In the genomic region with DNA sequence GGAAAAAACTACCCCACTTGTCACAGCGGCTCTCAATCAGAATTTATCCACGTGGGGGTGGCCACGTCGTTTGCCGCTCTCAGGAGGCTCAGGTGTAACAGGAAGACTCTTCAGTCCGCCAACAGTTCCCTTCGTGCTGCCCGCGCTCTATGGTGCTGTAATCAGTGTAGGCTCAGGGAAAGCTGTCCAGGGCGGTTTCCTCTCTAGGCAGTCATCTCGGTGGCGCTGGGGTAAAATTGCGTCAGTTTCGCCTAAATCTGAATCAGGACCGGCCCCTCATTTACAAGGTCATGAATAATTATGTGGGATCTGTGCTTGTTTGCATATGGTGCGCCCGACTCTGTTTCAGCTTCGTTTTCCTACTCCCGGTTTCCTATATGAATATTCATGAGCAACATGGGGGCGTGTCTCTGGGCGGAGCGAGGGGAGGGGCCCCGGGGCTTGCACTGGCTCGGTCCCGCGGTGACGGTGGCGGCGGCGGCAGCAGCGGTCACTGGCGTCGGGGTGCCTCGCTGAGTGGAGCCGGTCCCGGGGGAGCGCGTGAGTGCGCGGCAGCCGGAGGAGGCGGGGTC, we compare ENCODE assay signal across 8 mouse cellular contexts. TPM values are rescaled to one million over a fixed set of nuclear protein-coding genes. Genes with fewer than 3 reads are reported as not detected.
DNase-seq lines count a peak whose midpoint lies in the region; ATAC-seq and TF ChIP-seq lines count a peak whose summit lies in the region.

TSS of gene Tnks1bp1 (plus strand) at position 427 of the 572 bp plus-strand sequence.

- no peak for TF ChIP-seq POLR2A in ES-Bruce4 (IDR thresholded peaks at IDR 0.05; ENCODE audit: insufficient read depth, low read length)

- peak within 1 kb of the TSS; percentile 92 for H3K9ac ChIP-seq in ES-Bruce4 (ENCODE audit: low read depth, poor library complexity, severe bottlenecking)
- peak within 1 kb of the TSS; percentile 81 for H3K9ac ChIP-seq in forebrain, embryonic 13.5 days
- H3K9ac ChIP-seq in liver, postnatal 0 days (replicated peaks) = peak within 1 kb of the TSS; percentile 70
- peak within 1 kb of the TSS; percentile 68 for H3K9ac ChIP-seq in neural tube, embryonic 14.5 days (replicated peaks; ENCODE audit: low read depth, low read length)

- no peaks in the 10 kb centered on the region for H3K9me3 ChIP-seq in ES-Bruce4 (replicated peaks; ENCODE audit: control insufficient read depth, insufficient read depth, low read length, poor library complexity, severe bottlenecking)
- H3K9me3 ChIP-seq in forebrain, embryonic 13.5 days (replicated peaks) = no peaks in the 10 kb centered on the region
- H3K9me3 ChIP-seq in liver, postnatal 0 days (ENCODE audit: low read length) = no peaks in the 10 kb centered on the region
- no peaks in the 10 kb centered on the region for H3K9me3 ChIP-seq in neural tube, embryonic 14.5 days (ENCODE audit: control insufficient read depth, low read length)

- H3K27me3 ChIP-seq in ES-Bruce4 (ENCODE audit: control insufficient read depth, insufficient read depth, low read length, poor library complexity, severe bottlenecking) = no peaks in the 10 kb centered on the region
- no peaks in the 10 kb centered on the region for H3K27me3 ChIP-seq in forebrain, embryonic 13.5 days
- H3K27me3 ChIP-seq in liver, postnatal 0 days (ENCODE audit: insufficient read depth, low read length) = no peaks in the 10 kb centered on the region
- no peaks in the 10 kb centered on the region for H3K27me3 ChIP-seq in neural tube, embryonic 14.5 days (ENCODE audit: control insufficient read depth, insufficient read depth, low read length)

- H3K27ac ChIP-seq in ES-Bruce4 (ENCODE audit: insufficient read depth, low read length) = peak within 1 kb of the TSS; percentile 68
- peak within 1 kb of the TSS; percentile 94 for H3K27ac ChIP-seq in forebrain, embryonic 13.5 days
- H3K27ac ChIP-seq in liver, postnatal 0 days (ENCODE audit: low read depth) = peak within 1 kb of the TSS; percentile 82
- H3K27ac ChIP-seq in neural tube, embryonic 14.5 days (ENCODE audit: low read depth, low read length) = peak within 1 kb of the TSS; percentile 87

- peak; percentile 87 for ATAC-seq in cerebellum, adult (ENCODE audit: insufficient number of reproducible peaks, low FRiP score, low TSS enrichment)
- peak; percentile 88 for ATAC-seq in forebrain, embryonic 13.5 days
- ATAC-seq in liver, postnatal 0 days = peak; percentile 92
- ATAC-seq in neural tube, embryonic 14.5 days (ENCODE audit: low read depth) = peak; percentile 87

- H3K36me3 ChIP-seq in ES-Bruce4 (ENCODE audit: control insufficient read depth, insufficient read depth, low read length, poor library complexity, severe bottlenecking) = peaks cover 43% of the 10 kb centered on the region
- peaks cover 55% of the 10 kb centered on the region for H3K36me3 ChIP-seq in forebrain, embryonic 13.5 days (ENCODE audit: poor library complexity, severe bottlenecking)
- H3K36me3 ChIP-seq in liver, postnatal 0 days (replicated peaks; ENCODE audit: insufficient read depth, low read length) = peaks cover 42% of the 10 kb centered on the region
- peaks cover 43% of the 10 kb centered on the region for H3K36me3 ChIP-seq in neural tube, embryonic 14.5 days (ENCODE audit: control insufficient read depth, insufficient read depth, low read length)

- H3K4me3 ChIP-seq in ES-Bruce4 (ENCODE audit: low read depth, low read length) = peak within 1 kb of the TSS; percentile 70
- peak within 1 kb of the TSS; percentile 67 for H3K4me3 ChIP-seq in forebrain, embryonic 13.5 days
- H3K4me3 ChIP-seq in liver, postnatal 0 days (ENCODE audit: low read depth, low read length) = peak within 1 kb of the TSS; percentile 77
- H3K4me3 ChIP-seq in neural tube, embryonic 14.5 days (ENCODE audit: low read depth, low read length) = peak within 1 kb of the TSS; percentile 55

- under 1% methylated on average over 42 of the region's 42 CpGs for WGBS in forebrain, embryonic 13.5 days
- WGBS in large intestine, adult 2 months = under 1% methylated on average over 42 of the region's 42 CpGs
- WGBS in liver, postnatal 0 days (ENCODE audit: insufficient replicate concordance) = 4% methylated on average over 42 of the region's 42 CpGs
- WGBS in neural tube, embryonic 14.5 days = 1% methylated on average over 42 of the region's 42 CpGs

- intact Hi-C loops in heart, postnatal 10 days (cut with DNase I) = no loop called here

- H3K4me1 ChIP-seq in ES-Bruce4 (ENCODE audit: control insufficient read depth, insufficient read depth, low read length) = peaks cover 6% of the 10 kb centered on the region
- peaks cover 40% of the 10 kb centered on the region for H3K4me1 ChIP-seq in forebrain, embryonic 13.5 days
- peaks cover 25% of the 10 kb centered on the region for H3K4me1 ChIP-seq in liver, postnatal 0 days (ENCODE audit: insufficient read depth)
- H3K4me1 ChIP-seq in neural tube, embryonic 14.5 days (ENCODE audit: control insufficient read depth, insufficient read depth, low read length) = peaks cover 31% of the 10 kb centered on the region

- TF ChIP-seq EP300 in ES-Bruce4 (IDR thresholded peaks at IDR 0.05; ENCODE audit: insufficient read depth, low read depth, low read length) = no peak
- peak; percentile 54; the same call in 1 of the 2 replicates for TF ChIP-seq EP300 in liver, postnatal 0 days (IDR thresholded peaks at IDR 0.05; ENCODE audit: low read depth)

- peak; percentile 98 for DNase-seq in heart, postnatal 10 days
- DNase-seq in large intestine, adult 2 months (ENCODE audit: low read depth, low spot score) = no peak
- DNase-seq in liver, postnatal 0 days = peak; percentile 97
- peak; percentile 99 for DNase-seq in testis, postnatal 10 days (ENCODE audit: low spot score)

- TF ChIP-seq CTCF in ES-Bruce4 (IDR thresholded peaks at IDR 0.05; ENCODE audit: low read depth, low read length) = no peak
- TF ChIP-seq CTCF in liver, postnatal 0 days (IDR thresholded peaks at IDR 0.05; ENCODE audit: low read depth) = no peak

- peak within 1 kb of the TSS; percentile 69 for H3K4me2 ChIP-seq in forebrain, embryonic 13.5 days
- H3K4me2 ChIP-seq in liver, postnatal 0 days (ENCODE audit: low read depth, low read length) = peak within 1 kb of the TSS; percentile 93
- peak within 1 kb of the TSS; percentile 73 for H3K4me2 ChIP-seq in neural tube, embryonic 14.5 days (ENCODE audit: low read depth, low read length)

RNA-seq across cellular contexts. Expression of gene Tnks1bp1, which starts in this region (rescaled TPM):
- polyA plus RNA-seq in ES-Bruce4 (2011; ENCODE audit: insufficient read depth, insufficient read length, low read depth, missing spikeins) = 27.1 and 33.6 TPM in 2 replicates
- 20.1 and 24.9 TPM in 2 replicates for polyA plus RNA-seq in forebrain, embryonic 13.5 days (2015; fragmentation: Nextera tagmentation; extraction: Ambion mirVana)
- total RNA-seq in heart, postnatal 10 days (2021) = 100 to 1,000 TPM; 100 to 108 TPM
- 29.0 and 39.9 TPM in 2 replicates for polyA plus RNA-seq in large intestine, adult 2 months (2012; rRNA removed)
- polyA plus RNA-seq in liver, postnatal 0 days (2015; fragmentation: Nextera tagmentation; extraction: Ambion mirVana) = 6.0 and 6.5 TPM in 2 replicates
- 6.8 and 10.6 TPM in 2 replicates for polyA plus RNA-seq in neural tube, embryonic 14.5 days (2014; fragmentation: Nextera tagmentation; extraction: Ambion mirVana)
